Mouse (Mus musculus) ES-E14 (cell line): ENCODE data around the gene Abr. TPM values are rescaled to one million over a fixed set of nuclear protein-coding genes. Genes with fewer than 3 reads are reported as not detected.

Source experiments
- DNase-seq: peaks from one replicate; pipeline ENCODE4 v3.0.0-alpha.2; 2013; ENCODE audit warnings: low read depth, low spot score
- H3K27ac ChIP-seq: 2 replicates; pipeline ENCODE4 v1.5.1; 2012; ENCODE audit warnings: low read depth, mild to moderate bottlenecking, low read length, moderate library complexity, mixed read lengths; ENCODE audit not compliant: poor library complexity, insufficient read depth, severe bottlenecking
- H3K36me3 ChIP-seq: 2 replicates; pipeline ENCODE4 v1.6.1; 2012; ENCODE audit warnings: mild to moderate bottlenecking, low read length, moderate library complexity, mixed read lengths; ENCODE audit not compliant: control insufficient read depth, poor library complexity, insufficient read depth, severe bottlenecking
- H3K4me1 ChIP-seq, 2 experiments: fragments of 150-350 bp in 1 of 2; sonication (generic) in 1 of 2; 2 replicates each; pipeline ENCODE4 v1.6.1; 2012; ENCODE audit warnings: low read length in 2 of 2, mild to moderate bottlenecking in 1 of 2, mixed read lengths in 1 of 2; ENCODE audit not compliant: control insufficient read depth in 2 of 2, insufficient read depth in 2 of 2, poor library complexity in 1 of 2
- H3K4me3 ChIP-seq, 2 experiments: fragments of 150-350 bp in 1 of 2; sonication (generic) in 1 of 2; 2 replicates each; pipeline ENCODE4 v1.5.1; 2012; ENCODE audit warnings: low read length in 2 of 2, low read depth in 1 of 2, mild to moderate bottlenecking in 1 of 2, mixed read lengths in 1 of 2; ENCODE audit not compliant: insufficient read depth in 1 of 2, poor library complexity in 1 of 2, severe bottlenecking in 1 of 2
- H3K9ac ChIP-seq: 2 replicates; pipeline ENCODE4 v1.6.1; 2012; ENCODE audit warnings: low read depth, mild to moderate bottlenecking, low read length, mixed read lengths; ENCODE audit not compliant: poor library complexity, insufficient read depth, severe bottlenecking
- H3K9me3 ChIP-seq: fragments of 150-350 bp; sonication (generic); 2 replicates; pipeline ENCODE4 v1.6.1; 2012; ENCODE audit warnings: low read depth, mild to moderate bottlenecking, low read length; ENCODE audit not compliant: control insufficient read depth, insufficient read depth
- CHD2 ChIP-seq: IDR thresholded peaks from 2 replicates; pipeline ENCODE4 v1.6.1; 2014; ENCODE audit warnings: mild to moderate bottlenecking, low read depth, low read length, inconsistent platforms
- HCFC1 ChIP-seq: IDR thresholded peaks from 2 replicates; pipeline ENCODE4 v1.6.1; 2012; ENCODE audit warnings: low read length, inconsistent platforms, borderline replicate concordance; ENCODE audit not compliant: insufficient read depth
- MAFK ChIP-seq: IDR thresholded peaks from 2 replicates; pipeline ENCODE4 v1.6.1; 2014; ENCODE audit warnings: mild to moderate bottlenecking, low read depth, low read length, inconsistent platforms; ENCODE audit not compliant: insufficient read depth
- ZC3H11A ChIP-seq: IDR thresholded peaks from 2 replicates; pipeline ENCODE4 v1.6.1; 2012; ENCODE audit warnings: low read depth, mild to moderate bottlenecking, inconsistent platforms, low read length, borderline replicate concordance
- ZNF384 ChIP-seq: IDR thresholded peaks from 2 replicates; pipeline ENCODE4 v1.6.1; 2012; ENCODE audit warnings: low read depth, low read length, inconsistent platforms
- in situ Hi-C, 2 experiments: fragments of 600-800 bp; cut with MboI; formaldehyde crosslinking; loops; one replicate each; pipeline ENCODE4 v1.15.1; 2025; ENCODE audit warnings: low sequenced_read_pairs in 2 of 2, inconsistent platforms in 1 of 2; ENCODE audit not compliant: unreplicated experiment in 2 of 2
- total RNA-seq: library from RNA; depleted of rRNA; stranded (reverse); fragments of 300-350 nt; gene quantifications from 2 replicates; pipeline ENCODE4 v1.2.3, GENCODE M21; 2012

Abr gene
- total RNA-seq, 1 experiment = 28.6 TPM

DNA sequence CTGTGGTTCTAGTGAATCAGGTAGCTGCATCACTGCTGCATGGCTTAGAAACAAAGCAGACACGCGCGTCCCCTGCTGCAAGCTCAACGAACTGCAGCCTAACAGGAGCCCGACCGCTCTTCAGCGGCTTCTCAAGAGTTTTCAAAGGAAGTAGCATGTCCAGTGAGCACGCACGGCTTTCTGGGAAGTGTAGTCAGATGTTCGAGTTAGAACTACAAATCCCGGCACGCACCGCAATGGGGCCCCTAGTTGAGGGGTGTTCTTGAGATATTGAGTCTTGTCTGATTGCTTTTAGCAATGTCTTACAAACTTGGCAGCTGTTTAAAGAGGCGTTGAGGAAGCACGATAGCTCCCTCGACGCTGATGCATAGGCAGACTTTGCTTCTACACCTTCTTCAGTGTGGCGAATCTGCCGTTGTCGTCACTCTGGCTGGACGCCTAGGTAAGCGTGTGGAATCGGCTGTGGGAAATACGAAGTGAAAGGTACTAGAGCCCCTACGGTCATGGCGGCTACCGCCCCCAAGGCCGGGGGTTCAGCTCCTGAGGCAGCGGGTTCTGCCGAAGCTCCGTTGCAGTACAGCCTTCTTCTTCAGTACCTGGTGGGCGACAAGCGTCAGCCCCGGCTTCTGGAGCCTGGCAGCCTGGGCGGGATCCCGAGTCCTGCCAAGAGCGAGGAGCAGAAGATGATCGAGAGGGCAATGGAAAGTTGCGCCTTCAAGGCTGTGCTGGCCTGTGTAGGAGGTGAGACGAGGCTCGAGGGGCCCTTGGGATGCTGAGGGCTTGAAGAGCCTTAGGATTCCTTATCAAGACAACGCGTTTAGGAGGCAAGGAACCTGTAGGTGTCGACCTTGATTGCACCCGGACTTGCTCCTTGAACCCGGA, 215.2 kb downstream of the Abr start, which contains the start of gene Timm22:
Gene Timm22, plus strand, starts transcription at position 251 of the 882 bp plus-strand sequence.
- TF ChIP-seq ZC3H11A = peak; percentile 100
- TF ChIP-seq CHD2 = peak; percentile 81
- no peak for TF ChIP-seq ZNF384
- TF ChIP-seq HCFC1 = peak; percentile 99
- H3K9ac ChIP-seq = peak within 1 kb of the TSS; percentile 93
- no peaks in the 10 kb centered on the region for H3K36me3 ChIP-seq
- peak; percentile 96 for DNase-seq
- no peaks in the 10 kb centered on the region for H3K4me1 ChIP-seq
- H3K27ac ChIP-seq = no peak within 1 kb of the TSS
- in situ Hi-C loops = loop anchor here in 1 of 2 experiments (5.0 kb wide), 1 partner anchor 150 kb away; no protein-coding TSS in a partner anchor
- no peaks in the 10 kb centered on the region for H3K9me3 ChIP-seq
- peak within 1 kb of the TSS; percentile 82 to 91 for H3K4me3 ChIP-seq

DNA sequence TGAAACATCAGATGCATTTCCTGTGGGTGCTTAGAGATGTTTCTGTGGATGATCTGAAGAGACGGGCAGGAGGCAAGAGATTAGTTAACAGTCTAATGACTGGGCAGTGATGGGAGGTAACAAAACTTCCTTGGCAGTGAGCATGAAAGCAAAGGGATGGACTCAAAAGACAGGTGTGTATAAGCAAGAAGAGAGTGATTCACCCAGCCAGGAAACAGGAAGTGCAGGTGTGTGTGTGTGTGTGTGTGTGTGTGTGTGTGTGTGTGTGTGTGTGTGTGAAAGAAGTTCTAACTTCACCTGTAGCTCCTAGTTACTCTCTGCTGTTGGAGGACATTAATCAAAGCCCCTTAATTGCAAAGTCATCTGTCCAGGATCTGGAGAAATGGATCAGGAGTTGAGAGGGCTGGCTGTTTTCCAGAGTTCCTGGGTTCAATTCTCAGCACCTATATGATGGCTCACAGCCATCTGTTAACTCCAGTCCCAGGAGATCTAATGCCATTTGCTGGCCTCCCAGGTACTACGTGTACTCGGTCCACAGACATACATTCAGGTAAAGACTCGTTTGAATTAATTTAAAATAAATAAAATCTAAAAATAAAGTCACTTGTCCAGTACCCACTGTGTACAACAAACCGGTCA, 216.4 kb downstream of the Abr start:
- Histone ChIP-seq H3K27ac (no peak overlapping the region), H3K9me3 (no peaks in the 10 kb centered on the region), H3K36me3 (no peaks in the 10 kb centered on the region), H3K9ac (no peak overlapping the region), H3K4me1 (no peaks in the 10 kb centered on the region), H3K4me3 (no peak overlapping the region)
- TF ChIP-seq HCFC1 (no peak), ZNF384 (no peak)
- in situ Hi-C loops = loop anchor here in 1 of 2 experiments (5.0 kb wide), 1 partner anchor 148 kb away; no protein-coding TSS in a partner anchor
- no peak for DNase-seq

DNA sequence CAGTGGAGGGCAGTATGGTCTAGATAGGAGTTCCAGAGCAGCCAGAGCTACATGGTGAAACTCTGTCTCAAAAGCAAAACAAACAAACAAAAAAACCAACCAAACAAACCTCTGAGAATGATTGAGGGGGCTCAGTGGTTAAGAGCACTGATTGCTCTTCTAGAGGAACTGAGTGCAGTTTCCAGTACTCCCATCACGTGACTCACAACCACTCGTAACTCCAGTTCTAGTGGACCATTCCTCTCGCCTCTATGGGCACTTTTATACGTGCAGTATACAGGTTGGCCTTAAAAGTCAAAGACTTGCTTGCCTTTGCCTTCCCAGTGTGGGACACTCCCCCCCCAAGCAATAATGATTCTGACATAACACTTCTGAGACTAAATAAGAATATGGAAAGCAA, 217.0 kb downstream of the Abr start:
- in situ Hi-C loops = loop anchor here in 1 of 2 experiments (5.0 kb wide), 1 partner anchor 148 kb away; no protein-coding TSS in a partner anchor
- Histone ChIP-seq H3K4me1 (no peaks in the 10 kb centered on the region), H3K36me3 (no peaks in the 10 kb centered on the region), H3K4me3 (no peak overlapping the region), H3K27ac (no peak overlapping the region), H3K9ac (no peak overlapping the region), H3K9me3 (no peaks in the 10 kb centered on the region)
- DNase-seq = no peak
- TF ChIP-seq CHD2 (no peak), HCFC1 (no peak), ZC3H11A (no peak), MAFK (no peak), ZNF384 (no peak)

DNA sequence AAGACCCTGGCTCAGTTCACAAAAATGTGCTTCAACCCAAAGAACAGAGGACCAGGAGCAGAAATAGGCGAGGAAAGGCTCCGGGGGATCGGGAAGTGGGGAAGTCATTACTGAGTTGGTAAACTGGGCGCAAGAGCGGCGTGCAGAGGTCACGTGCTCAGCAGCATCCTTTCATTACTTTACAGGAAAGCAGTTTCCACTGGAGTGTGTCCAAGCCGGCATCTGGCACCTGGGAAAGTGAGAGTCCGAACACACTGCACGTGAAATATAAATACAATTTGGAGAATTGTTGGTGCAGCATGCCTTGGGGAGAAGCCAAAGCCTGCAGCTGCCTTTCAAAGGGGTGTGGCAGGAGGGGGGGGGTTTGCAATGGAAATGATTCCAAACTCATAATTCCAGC, 220.7 kb downstream of the Abr start:
- TF ChIP-seq HCFC1 (no peak), MAFK (no peak), CHD2 (no peak), ZC3H11A (no peak), ZNF384 (no peak)
- Histone ChIP-seq H3K27ac (no peak overlapping the region), H3K9me3 (no peaks in the 10 kb centered on the region), H3K9ac (no peak overlapping the region), H3K36me3 (no peaks in the 10 kb centered on the region), H3K4me3 (no peak overlapping the region), H3K4me1 (no peaks in the 10 kb centered on the region)
- DNase-seq = no peak
- in situ Hi-C loops = no loop called here
